Mouse (Mus musculus) lung, embryonic 15.5 days (tissue): Measurements from ENCODE around the gene Rnf19b. TPM values are rescaled to one million over a fixed set of nuclear protein-coding genes. Genes with fewer than 3 reads are reported as not detected.
A peak's percentile ranks its signal among the peaks of the same experiment; 100 is the strongest.

Experiments
- ATAC-seq: fragments of 200-750 bp; cut with Nextera tagmentation; 2 replicates; pipeline ENCODE4 v1.8.0; 2017; ENCODE audit warnings: moderate number of reproducible peaks, borderline replicate concordance; ENCODE audit not compliant: low FRiP score, low TSS enrichment; ENCODE audit errors: extremely low read depth
- H3K27ac ChIP-seq: fragments of 300-500 bp; sonication (generic); 2 replicates; pipeline ENCODE4 v1.5.1; 2015; ENCODE audit warnings: moderate library complexity, mild to moderate bottlenecking, inconsistent platforms
- H3K27me3 ChIP-seq: fragments of 300-500 bp; sonication (generic); 2 replicates; pipeline ENCODE4 v1.6.1; 2015; ENCODE audit warnings: inconsistent platforms
- H3K36me3 ChIP-seq: fragments of 300-500 bp; sonication (generic); 2 replicates; pipeline ENCODE4 v1.6.1; 2015; ENCODE audit warnings: inconsistent platforms
- H3K4me1 ChIP-seq: fragments of 300-500 bp; sonication (generic); 2 replicates; pipeline ENCODE4 v1.6.1; 2015; ENCODE audit warnings: inconsistent platforms
- H3K4me2 ChIP-seq: fragments of 300-500 bp; sonication (generic); 2 replicates; pipeline ENCODE4 v1.6.1; 2015; ENCODE audit warnings: inconsistent platforms, mild to moderate bottlenecking, moderate library complexity
- H3K4me3 ChIP-seq: fragments of 300-500 bp; sonication (generic); 2 replicates; pipeline ENCODE4 v1.5.1; 2015; ENCODE audit warnings: mild to moderate bottlenecking, inconsistent platforms
- H3K9ac ChIP-seq: fragments of 300-500 bp; sonication (generic); 2 replicates; pipeline ENCODE4 v1.6.1; 2015; ENCODE audit warnings: inconsistent platforms
- H3K9me3 ChIP-seq: fragments of 300-500 bp; sonication (generic); 2 replicates; pipeline ENCODE4 v1.6.1; 2016; ENCODE audit warnings: inconsistent platforms
- whole genome bisulfite sequencing: fragments of 180-500 bp; shearing (Covaris S2); methylation state at CpG from one replicate; pipeline ENCODE4 v1.1.7; 2015; 5-methylcytosine and 5-hydroxymethylcytosine counted together
- polyA plus RNA-seq: library from polyadenylated mRNA; unstranded; fragments of >200 nt; fragmentation: Nextera tagmentation; extraction: Ambion mirVana; gene quantifications from 2 replicates; pipeline ENCODE4 v1.2.1, GENCODE M21; 2015

Rnf19b gene
- polyA plus RNA-seq, 1 experiment from 2014 or later = 7.6 TPM

DNA sequence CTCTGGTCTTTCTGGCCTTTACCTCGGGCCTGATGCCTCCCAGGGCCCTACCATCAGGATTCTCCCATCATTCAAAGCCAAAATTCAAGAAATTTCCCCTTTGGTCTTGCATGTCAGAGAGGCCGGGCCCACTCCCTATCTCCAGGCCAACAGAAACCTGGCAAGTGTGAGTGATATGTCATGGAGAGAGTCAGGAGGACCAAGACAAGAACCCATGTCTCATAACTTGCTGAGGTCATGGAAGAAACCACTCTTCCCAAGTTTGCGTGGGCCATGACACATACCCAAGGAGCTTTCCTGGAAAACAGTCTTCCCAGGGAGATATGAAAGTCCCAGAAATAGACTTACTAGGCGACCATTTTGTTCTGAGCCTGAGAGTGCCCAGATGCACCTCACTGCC is 36.2 kb upstream of the Rnf19b start:
- H3K9me3 ChIP-seq = no peaks in the 10 kb centered on the region
- H3K9ac ChIP-seq = no peak overlapping the region
- H3K36me3 ChIP-seq = no peaks in the 10 kb centered on the region
- WGBS = 71% methylated on average over 4 of the region's 4 CpGs
- H3K27me3 ChIP-seq = no peaks in the 10 kb centered on the region
- H3K4me1 ChIP-seq = peaks cover 36% of the 10 kb centered on the region
- no peak overlapping the region for H3K4me2 ChIP-seq
- no peak overlapping the region for H3K4me3 ChIP-seq
- no peak overlapping the region for H3K27ac ChIP-seq
- ATAC-seq = no peak

DNA sequence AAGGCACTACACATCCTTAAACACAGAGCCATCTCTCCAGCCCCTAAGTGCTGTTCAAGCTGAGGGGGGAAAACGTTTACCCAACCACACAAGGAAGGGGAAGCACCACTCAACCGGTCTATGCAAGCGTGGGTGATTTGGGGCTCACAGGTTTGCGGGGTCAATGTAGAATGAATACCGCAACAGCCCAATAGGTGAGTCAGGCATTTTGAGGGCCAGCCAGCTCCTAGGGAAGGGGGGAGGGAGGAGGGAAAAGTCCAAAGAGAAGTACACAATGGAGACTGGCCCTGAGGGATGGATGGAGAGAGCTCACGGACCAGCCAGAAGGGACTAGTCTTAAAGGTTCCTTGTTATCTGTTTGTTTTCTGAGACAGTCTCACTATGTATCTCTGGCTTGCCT is 34.2 kb upstream of the Rnf19b start:
- Histone ChIP-seq H3K4me3 (no peak overlapping the region), H3K27me3 (no peaks in the 10 kb centered on the region), H3K9ac (no peak overlapping the region), H3K9me3 (no peaks in the 10 kb centered on the region), H3K4me1 (peaks cover 36% of the 10 kb centered on the region), H3K27ac (no peak overlapping the region), H3K36me3 (no peaks in the 10 kb centered on the region), H3K4me2 (no peak overlapping the region)
- ATAC-seq = no peak
- WGBS = 64% methylated on average over 6 of the region's 6 CpGs

DNA sequence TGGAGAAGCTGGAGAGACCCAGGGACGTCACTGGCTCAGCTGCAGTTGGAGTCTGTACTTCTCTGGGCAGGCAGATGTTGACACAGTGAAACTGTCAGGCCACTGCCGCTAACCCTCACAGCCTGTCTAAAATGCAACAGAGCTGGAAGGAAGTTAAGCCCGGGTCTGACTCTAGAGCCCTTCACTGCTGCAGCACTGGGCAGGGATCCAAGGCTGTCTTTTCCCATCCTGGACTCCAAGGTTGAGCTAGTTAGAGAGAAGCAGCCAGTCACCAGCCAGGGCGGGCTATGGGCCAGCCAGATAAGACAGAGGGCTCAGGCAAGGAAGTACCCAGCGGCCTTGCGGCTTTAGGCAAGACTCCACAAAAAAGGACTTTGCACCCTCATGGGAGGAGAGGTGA is 33.3 kb upstream of the Rnf19b start:
- Histone ChIP-seq H3K36me3 (no peaks in the 10 kb centered on the region), H3K4me2 (no peak overlapping the region), H3K4me1 (peaks cover 33% of the 10 kb centered on the region), H3K4me3 (no peak overlapping the region), H3K27me3 (no peaks in the 10 kb centered on the region), H3K9ac (no peak overlapping the region), H3K9me3 (no peaks in the 10 kb centered on the region), H3K27ac (peak overlapping the region; percentile 87)
- 13% methylated on average over 6 of the region's 6 CpGs for WGBS
- ATAC-seq = peak; percentile 76

DNA sequence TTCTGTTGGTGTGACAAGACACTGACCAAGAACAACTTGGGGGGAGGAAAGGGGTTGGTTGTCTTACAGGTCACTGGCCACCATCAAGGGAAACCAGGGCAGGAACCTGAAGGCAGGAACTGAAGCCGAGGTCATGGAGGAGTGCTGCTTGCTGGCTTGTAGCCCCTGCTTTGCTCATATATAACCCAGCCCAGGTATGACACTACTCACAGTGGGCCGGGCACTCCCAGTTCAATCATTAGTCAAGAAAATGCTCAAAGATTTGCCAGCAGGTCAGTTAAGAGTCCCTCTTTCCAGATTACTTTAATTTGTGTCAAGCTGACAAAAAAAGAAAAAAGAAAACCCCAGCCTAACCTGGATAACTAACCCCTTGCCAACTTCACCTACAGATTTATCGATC is 32.4 kb upstream of the Rnf19b start:
- Histone ChIP-seq H3K4me2 (no peak overlapping the region), H3K4me1 (peaks cover 24% of the 10 kb centered on the region), H3K27ac (peak overlapping the region; percentile 87), H3K9me3 (no peaks in the 10 kb centered on the region), H3K9ac (no peak overlapping the region), H3K36me3 (no peaks in the 10 kb centered on the region), H3K27me3 (no peaks in the 10 kb centered on the region), H3K4me3 (no peak overlapping the region)
- WGBS = 88% methylated on average over 3 of the region's 3 CpGs
- no peak for ATAC-seq

- no peaks in the 10 kb centered on the region for H3K36me3 ChIP-seq
- no peak overlapping the region for H3K27ac ChIP-seq
- no peak overlapping the region for H3K4me2 ChIP-seq
- no peaks in the 10 kb centered on the region for H3K9me3 ChIP-seq
- no peak overlapping the region for H3K4me3 ChIP-seq
- 85% methylated on average over 4 of the region's 4 CpGs for WGBS
- no peak for ATAC-seq
- no peak overlapping the region for H3K9ac ChIP-seq
- H3K27me3 ChIP-seq = no peaks in the 10 kb centered on the region
- H3K4me1 ChIP-seq = peaks cover 32% of the 10 kb centered on the region
Observed at GRCm38 (mm10) chr4:129030746-129031145, 27.3 kb upstream of the Rnf19b start.

- no peak for ATAC-seq
- no peak overlapping the region for H3K9ac ChIP-seq
- no peak overlapping the region for H3K27ac ChIP-seq
- WGBS = 77% methylated on average over 8 of the region's 8 CpGs
- no peaks in the 10 kb centered on the region for H3K9me3 ChIP-seq
- no peaks in the 10 kb centered on the region for H3K27me3 ChIP-seq
- no peaks in the 10 kb centered on the region for H3K36me3 ChIP-seq
- no peak overlapping the region for H3K4me3 ChIP-seq
- peaks cover 37% of the 10 kb centered on the region for H3K4me1 ChIP-seq
- no peak overlapping the region for H3K4me2 ChIP-seq
Observed at GRCm38 (mm10) chr4:129031408-129031965, 26.6 kb upstream of the Rnf19b start.

DNA sequence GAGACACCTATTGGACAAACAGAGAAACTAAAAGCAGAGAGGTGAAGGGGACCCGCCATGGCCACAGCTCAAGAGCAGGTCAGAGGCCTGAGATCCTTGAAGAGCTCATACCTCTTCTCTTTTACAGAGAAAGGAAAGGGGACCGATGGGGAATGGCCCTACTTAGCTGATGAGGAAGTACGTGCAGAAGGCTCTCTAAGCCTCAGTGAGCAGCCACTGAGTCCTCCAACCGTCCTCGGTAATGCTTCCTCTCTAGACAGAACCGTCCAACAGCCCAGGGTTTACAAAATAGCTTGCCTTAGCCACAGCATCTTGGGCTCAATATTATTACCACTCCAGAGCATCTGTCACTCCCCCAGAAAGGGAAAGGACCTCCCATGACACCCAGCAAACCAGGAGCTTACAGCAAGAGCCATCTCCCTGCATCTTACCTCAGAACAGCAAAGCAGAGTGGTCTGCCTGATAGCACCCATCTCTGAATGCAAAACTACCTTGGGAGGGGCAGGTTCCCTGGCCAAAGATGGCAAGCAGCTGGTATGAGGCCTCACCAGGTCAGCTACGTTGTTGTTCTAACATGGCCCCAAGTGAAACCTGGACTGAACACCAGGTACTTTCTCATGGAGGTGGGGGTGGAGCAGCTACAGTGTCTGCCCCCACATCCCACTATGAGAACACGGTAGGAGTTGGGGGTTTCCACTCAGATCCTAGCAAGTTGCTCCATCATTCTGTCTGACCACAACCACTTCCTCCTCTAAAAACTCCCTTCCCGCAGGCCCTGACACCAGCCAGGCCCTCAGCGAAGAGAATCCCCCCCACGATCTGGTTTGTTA is 25.7 kb upstream of the Rnf19b start:
- no peaks in the 10 kb centered on the region for H3K27me3 ChIP-seq
- H3K9ac ChIP-seq = peak overlapping the region; percentile 7; the same call in 1 of the 2 replicates
- no peaks in the 10 kb centered on the region for H3K36me3 ChIP-seq
- no peaks in the 10 kb centered on the region for H3K9me3 ChIP-seq
- H3K4me2 ChIP-seq = peak overlapping the region; percentile 43; the same call in 1 of the 2 replicates
- H3K4me1 ChIP-seq = peaks cover 37% of the 10 kb centered on the region
- no peak for ATAC-seq
- WGBS = 60% methylated on average over 11 of the region's 11 CpGs
- H3K27ac ChIP-seq = peak overlapping the region; percentile 83
- no peak overlapping the region for H3K4me3 ChIP-seq

GRCm38 (mm10) chr4:129032963-129033951 is 24.8 kb upstream of the Rnf19b start:
- Histone ChIP-seq H3K9me3 (no peaks in the 10 kb centered on the region), H3K9ac (peak overlapping the region; percentile 7; the same call in 1 of the 2 replicates), H3K36me3 (no peaks in the 10 kb centered on the region), H3K4me2 (peak overlapping the region; percentile 43), H3K4me3 (no peak overlapping the region), H3K27me3 (no peaks in the 10 kb centered on the region), H3K4me1 (peaks cover 37% of the 10 kb centered on the region), H3K27ac (peak overlapping the region; percentile 83)
- ATAC-seq = peak; percentile 91
- WGBS = 7% methylated on average over 17 of the region's 17 CpGs

DNA sequence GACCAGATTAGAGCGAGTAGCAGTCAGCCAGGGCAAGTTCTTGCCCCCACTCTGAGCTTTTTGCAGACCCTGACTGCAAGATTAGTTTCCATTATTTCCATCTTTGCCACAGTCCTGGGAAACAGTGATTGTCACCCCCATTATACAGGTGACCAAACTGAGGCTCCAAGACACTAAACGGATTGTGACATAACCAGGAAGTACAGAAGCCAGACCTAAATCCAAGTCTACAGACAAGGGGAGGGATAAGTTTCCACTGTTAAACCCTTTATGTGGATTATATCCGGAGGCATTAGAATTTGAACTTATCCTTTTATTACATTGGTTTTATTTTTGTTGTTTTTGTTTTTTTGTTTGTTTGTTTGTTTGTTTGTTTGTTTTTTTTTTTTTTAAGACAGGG is 23.8 kb upstream of the Rnf19b start:
- no peak for ATAC-seq
- no peaks in the 10 kb centered on the region for H3K36me3 ChIP-seq
- peaks cover 37% of the 10 kb centered on the region for H3K4me1 ChIP-seq
- no peak overlapping the region for H3K4me2 ChIP-seq
- H3K9ac ChIP-seq = no peak overlapping the region
- no peaks in the 10 kb centered on the region for H3K27me3 ChIP-seq
- peak overlapping the region; percentile 83 for H3K27ac ChIP-seq
- 81% methylated on average over 3 of the region's 3 CpGs for WGBS
- no peak overlapping the region for H3K4me3 ChIP-seq
- no peaks in the 10 kb centered on the region for H3K9me3 ChIP-seq

- WGBS = 39% methylated on average over 13 of the region's 13 CpGs
- H3K4me2 ChIP-seq = no peak overlapping the region
- no peak overlapping the region for H3K9ac ChIP-seq
- H3K9me3 ChIP-seq = no peaks in the 10 kb centered on the region
- peak overlapping the region; percentile 68 for H3K27ac ChIP-seq
- H3K27me3 ChIP-seq = no peaks in the 10 kb centered on the region
- H3K4me3 ChIP-seq = no peak overlapping the region
- no peaks in the 10 kb centered on the region for H3K36me3 ChIP-seq
- peaks cover 37% of the 10 kb centered on the region for H3K4me1 ChIP-seq
- peak; percentile 37; the same call in 1 of the 2 replicates for ATAC-seq
Observed at GRCm38 (mm10) chr4:129034706-129035660, 23.1 kb upstream of the Rnf19b start.
